Mouse (Mus musculus): ENCODE measurements at regions not wholly inside any gene's neighbourhood (a gene's known extent, or its start where the extent isn't known, plus 50 kb on each side); places are given as distances from the start of the nearest gene placed in this dataset.

DNA sequence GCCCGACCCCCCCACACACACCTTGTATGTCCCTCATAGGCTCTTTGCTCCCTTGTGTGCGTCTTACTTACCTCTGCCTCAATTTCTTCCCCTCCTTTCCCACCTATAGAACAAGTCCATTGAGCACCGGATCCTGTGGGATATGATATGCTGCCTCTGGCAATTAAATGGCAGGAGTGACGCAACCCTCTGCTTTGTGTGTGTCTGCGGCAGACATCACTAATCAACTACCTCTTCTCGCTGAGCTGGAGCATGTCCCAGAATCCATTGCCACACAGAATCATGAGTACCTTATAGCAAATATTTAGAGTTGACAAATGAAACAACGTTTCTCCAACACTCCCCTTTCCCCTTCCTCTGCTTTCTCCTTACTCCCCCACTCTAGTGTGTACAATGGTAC is 397.3 kb upstream of the Tbx3 start:
- H3K9ac ChIP-seq (ENCODE audit: low read depth, poor library complexity, severe bottlenecking): no peak overlapping the region
- no peak overlapping the region for H3K4me3 ChIP-seq (ENCODE audit: low read depth, low read length)
- no peaks in the 10 kb centered on the region for H3K36me3 ChIP-seq (ENCODE audit: control insufficient read depth, insufficient read depth, low read length, poor library complexity, severe bottlenecking)
- H3K27ac ChIP-seq (ENCODE audit: insufficient read depth, low read length): no peak overlapping the region
- TF ChIP-seq EP300 (IDR thresholded peaks at IDR 0.05; ENCODE audit: insufficient read depth, low read depth, low read length) (no peak), POLR2A (IDR thresholded peaks at IDR 0.05; ENCODE audit: insufficient read depth, low read length) (no peak), CTCF (IDR thresholded peaks at IDR 0.05; ENCODE audit: low read depth, low read length) (no peak)
- no peaks in the 10 kb centered on the region for H3K4me1 ChIP-seq (ENCODE audit: control insufficient read depth, insufficient read depth, low read length)
- H3K27me3 ChIP-seq (ENCODE audit: control insufficient read depth, insufficient read depth, low read length, poor library complexity, severe bottlenecking): 0 out of 2 replicates have a peak, but pooled peaks cover 2% of the 10 kb centered on the region
- no peaks in the 10 kb centered on the region for H3K9me3 ChIP-seq (replicated peaks; ENCODE audit: control insufficient read depth, insufficient read depth, low read length, poor library complexity, severe bottlenecking)

DNA sequence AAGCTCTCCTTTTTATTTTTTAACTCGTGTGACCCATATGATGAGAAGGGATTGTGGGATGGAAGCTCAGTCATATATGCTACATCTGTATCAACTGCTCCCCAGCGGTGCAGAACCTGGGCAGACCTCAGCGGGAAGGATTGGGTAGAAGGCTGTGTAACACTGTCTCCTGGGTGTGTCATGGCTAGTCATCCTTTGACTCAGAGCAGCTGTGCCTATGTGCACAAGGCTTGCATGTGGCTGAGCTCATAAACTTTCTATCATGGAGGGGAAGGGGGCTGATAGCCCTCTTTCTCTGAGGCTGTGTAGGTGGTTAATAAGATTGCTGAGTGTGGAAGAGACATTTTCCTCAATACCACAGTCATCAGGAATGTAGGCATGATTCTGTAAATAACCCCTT is 396.9 kb upstream of the Tbx3 start:
- no peaks in the 10 kb centered on the region for H3K36me3 ChIP-seq (ENCODE audit: control insufficient read depth, insufficient read depth, low read length, poor library complexity, severe bottlenecking)
- no peak overlapping the region for H3K27ac ChIP-seq (ENCODE audit: insufficient read depth, low read length)
- no peak overlapping the region for H3K4me3 ChIP-seq (ENCODE audit: low read depth, low read length)

GRCm38 (mm10) chr5:119274817-119275494 is 395.5 kb upstream of the Tbx3 start:
- Histone ChIP-seq H3K4me1 (ENCODE audit: control insufficient read depth, insufficient read depth, low read length) (no peaks in the 10 kb centered on the region), H3K9me3 (replicated peaks; ENCODE audit: control insufficient read depth, insufficient read depth, low read length, poor library complexity, severe bottlenecking) (no peaks in the 10 kb centered on the region), H3K4me3 (ENCODE audit: low read depth, low read length) (no peak overlapping the region), H3K27me3 (ENCODE audit: control insufficient read depth, insufficient read depth, low read length, poor library complexity, severe bottlenecking) (no peaks in the 10 kb centered on the region), H3K27ac (ENCODE audit: insufficient read depth, low read length) (no peak overlapping the region), H3K36me3 (ENCODE audit: control insufficient read depth, insufficient read depth, low read length, poor library complexity, severe bottlenecking) (no peaks in the 10 kb centered on the region), H3K9ac (ENCODE audit: low read depth, poor library complexity, severe bottlenecking) (no peak overlapping the region)
- TF ChIP-seq EP300 (IDR thresholded peaks at IDR 0.05; ENCODE audit: insufficient read depth, low read depth, low read length) (no peak), POLR2A (IDR thresholded peaks at IDR 0.05; ENCODE audit: insufficient read depth, low read length) (no peak), CTCF (IDR thresholded peaks at IDR 0.05; ENCODE audit: low read depth, low read length) (no peak)

More for the DNA sequence above, 396.9 kb upstream of the Tbx3 start:
- Histone ChIP-seq H3K9me3 (replicated peaks; ENCODE audit: control insufficient read depth, insufficient read depth, low read length, poor library complexity, severe bottlenecking) (no peaks in the 10 kb centered on the region), H3K9ac (ENCODE audit: low read depth, poor library complexity, severe bottlenecking) (no peak overlapping the region), H3K4me1 (ENCODE audit: control insufficient read depth, insufficient read depth, low read length) (no peaks in the 10 kb centered on the region), H3K27me3 (ENCODE audit: control insufficient read depth, insufficient read depth, low read length, poor library complexity, severe bottlenecking) (0 out of 2 replicates have a peak, but pooled peaks cover 2% of the 10 kb centered on the region)
- TF ChIP-seq CTCF (IDR thresholded peaks at IDR 0.05; ENCODE audit: low read depth, low read length): no peak
- TF ChIP-seq EP300 (IDR thresholded peaks at IDR 0.05; ENCODE audit: insufficient read depth, low read depth, low read length): no peak
- TF ChIP-seq POLR2A (IDR thresholded peaks at IDR 0.05; ENCODE audit: insufficient read depth, low read length): no peak

GRCm38 (mm10) chr5:119280146-119280545 is 390.3 kb upstream of the Tbx3 start:
- no peak overlapping the region for H3K9ac ChIP-seq (ENCODE audit: low read depth, poor library complexity, severe bottlenecking)
- no peaks in the 10 kb centered on the region for H3K27me3 ChIP-seq (ENCODE audit: control insufficient read depth, insufficient read depth, low read length, poor library complexity, severe bottlenecking)
- no peak for TF ChIP-seq EP300 (IDR thresholded peaks at IDR 0.05; ENCODE audit: insufficient read depth, low read depth, low read length)
- no peak for TF ChIP-seq CTCF (IDR thresholded peaks at IDR 0.05; ENCODE audit: low read depth, low read length)
- no peaks in the 10 kb centered on the region for H3K36me3 ChIP-seq (ENCODE audit: control insufficient read depth, insufficient read depth, low read length, poor library complexity, severe bottlenecking)
- H3K4me1 ChIP-seq (ENCODE audit: control insufficient read depth, insufficient read depth, low read length): peaks cover 3% of the 10 kb centered on the region
- no peaks in the 10 kb centered on the region for H3K9me3 ChIP-seq (replicated peaks; ENCODE audit: control insufficient read depth, insufficient read depth, low read length, poor library complexity, severe bottlenecking)
- H3K27ac ChIP-seq (ENCODE audit: insufficient read depth, low read length): no peak overlapping the region
- H3K4me3 ChIP-seq (ENCODE audit: low read depth, low read length): no peak overlapping the region

DNA sequence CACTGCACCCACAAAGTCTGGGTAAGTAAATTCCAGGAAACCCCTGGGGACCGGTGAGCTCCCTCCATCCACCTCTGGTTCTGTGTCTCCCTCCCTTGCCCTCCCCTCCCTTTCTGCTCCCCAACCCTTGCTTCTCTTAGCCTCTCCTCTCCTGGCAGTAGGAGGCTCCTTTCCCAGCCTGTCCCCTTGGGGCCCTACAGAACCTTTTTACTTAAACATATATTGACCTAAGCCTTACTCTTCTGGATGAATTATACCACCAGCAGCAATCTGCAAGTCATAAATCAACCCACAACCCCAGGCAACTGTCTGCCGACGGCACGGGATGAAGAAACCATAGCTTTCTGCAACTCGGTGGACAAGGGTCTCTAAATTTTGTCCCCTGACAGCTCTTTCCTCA is 380.7 kb upstream of the Tbx3 start:
- H3K27me3 ChIP-seq (ENCODE audit: control insufficient read depth, insufficient read depth, low read length, poor library complexity, severe bottlenecking): no peaks in the 10 kb centered on the region
- no peaks in the 10 kb centered on the region for H3K36me3 ChIP-seq (ENCODE audit: control insufficient read depth, insufficient read depth, low read length, poor library complexity, severe bottlenecking)
- no peak overlapping the region for H3K9ac ChIP-seq (ENCODE audit: low read depth, poor library complexity, severe bottlenecking)
- H3K4me1 ChIP-seq (ENCODE audit: control insufficient read depth, insufficient read depth, low read length): no peaks in the 10 kb centered on the region
- H3K27ac ChIP-seq (ENCODE audit: insufficient read depth, low read length): no peak overlapping the region
- H3K9me3 ChIP-seq (replicated peaks; ENCODE audit: control insufficient read depth, insufficient read depth, low read length, poor library complexity, severe bottlenecking): peaks cover 4% of the 10 kb centered on the region
- no peak overlapping the region for H3K4me3 ChIP-seq (ENCODE audit: low read depth, low read length)
- TF ChIP-seq EP300 (IDR thresholded peaks at IDR 0.05; ENCODE audit: insufficient read depth, low read depth, low read length): no peak
- no peak for TF ChIP-seq POLR2A (IDR thresholded peaks at IDR 0.05; ENCODE audit: insufficient read depth, low read length)
- no peak for TF ChIP-seq CTCF (IDR thresholded peaks at IDR 0.05; ENCODE audit: low read depth, low read length)

GRCm38 (mm10) chr5:119292323-119292722 is 378.1 kb upstream of the Tbx3 start:
- Histone ChIP-seq H3K27me3 (ENCODE audit: control insufficient read depth, insufficient read depth, low read length, poor library complexity, severe bottlenecking) (no peaks in the 10 kb centered on the region), H3K4me3 (ENCODE audit: low read depth, low read length) (no peak overlapping the region), H3K9ac (ENCODE audit: low read depth, poor library complexity, severe bottlenecking) (no peak overlapping the region), H3K27ac (ENCODE audit: insufficient read depth, low read length) (no peak overlapping the region), H3K9me3 (replicated peaks; ENCODE audit: control insufficient read depth, insufficient read depth, low read length, poor library complexity, severe bottlenecking) (peaks cover 4% of the 10 kb centered on the region), H3K4me1 (ENCODE audit: control insufficient read depth, insufficient read depth, low read length) (no peaks in the 10 kb centered on the region), H3K36me3 (ENCODE audit: control insufficient read depth, insufficient read depth, low read length, poor library complexity, severe bottlenecking) (no peaks in the 10 kb centered on the region)
- TF ChIP-seq POLR2A (IDR thresholded peaks at IDR 0.05; ENCODE audit: insufficient read depth, low read length): no peak

Data from ES-Bruce4 (cell line).